Mouse (Mus musculus): Measurements from ENCODE around the gene Phtf2. TPM values are rescaled to one million over a fixed set of nuclear protein-coding genes. Genes with fewer than 3 reads are reported as not detected.
A peak's percentile ranks its signal among the peaks of the same experiment; 100 is the strongest.

Phtf2 gene
- 10 to 100 TPM; 14.4 to 17.2 TPM for total RNA-seq (2021)

- intact Hi-C loops (cut with DNase I): loop anchor here (2.0 kb wide), 1 partner anchor 173 kb away; the partner anchor contains the start of gene Ptpn12
- peak; percentile 98 to 99 for DNase-seq (ENCODE audit: low spot score in 2 of 2)
Observed at GRCm38 (mm10) chr5:20881915-20882800, at the start of gene Phtf2, which contains the start of gene Tmem60. TSS of gene Phtf2 (minus strand) at chr5:20882124. TSS of gene Tmem60 (plus strand) at chr5:20882191.

DNA sequence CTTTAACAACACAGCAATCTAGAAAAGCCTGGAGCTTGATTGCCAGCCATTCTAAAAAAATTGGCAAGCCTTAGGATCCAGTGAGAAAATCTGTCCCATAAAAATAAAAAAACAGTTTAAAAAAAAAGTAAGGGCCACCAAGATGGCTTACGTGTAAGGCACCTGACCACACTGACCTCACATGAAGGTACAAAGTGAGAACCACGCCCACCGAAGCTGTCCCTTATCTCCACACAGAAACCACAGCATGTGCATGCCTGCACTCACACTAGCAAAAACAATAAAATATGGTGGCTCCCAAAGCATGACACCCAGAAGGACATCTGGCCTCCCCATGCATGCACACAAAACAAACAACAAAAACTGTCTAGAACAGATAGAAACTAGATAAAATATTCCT, 49.4 kb upstream of the Phtf2 start:
- DNase-seq (ENCODE audit: low spot score in 2 of 2): no peak
- intact Hi-C loops (cut with DNase I): no loop called here

GRCm38 (mm10) chr5:20930430-20930829, 48.5 kb upstream of the Phtf2 start:
- DNase-seq (ENCODE audit: low spot score in 2 of 2): no peak
- intact Hi-C loops (cut with DNase I): no loop called here

- DNase-seq (ENCODE audit: low spot score in 2 of 2): no peak
- intact Hi-C loops (cut with DNase I): no loop called here
Observed at GRCm38 (mm10) chr5:20929669-20930151, 47.8 kb upstream of the Phtf2 start.

- intact Hi-C loops (cut with DNase I): no loop called here
- no peak for DNase-seq (ENCODE audit: low spot score in 2 of 2)
Observed at GRCm38 (mm10) chr5:20925451-20925850, 43.5 kb upstream of the Phtf2 start.

DNA sequence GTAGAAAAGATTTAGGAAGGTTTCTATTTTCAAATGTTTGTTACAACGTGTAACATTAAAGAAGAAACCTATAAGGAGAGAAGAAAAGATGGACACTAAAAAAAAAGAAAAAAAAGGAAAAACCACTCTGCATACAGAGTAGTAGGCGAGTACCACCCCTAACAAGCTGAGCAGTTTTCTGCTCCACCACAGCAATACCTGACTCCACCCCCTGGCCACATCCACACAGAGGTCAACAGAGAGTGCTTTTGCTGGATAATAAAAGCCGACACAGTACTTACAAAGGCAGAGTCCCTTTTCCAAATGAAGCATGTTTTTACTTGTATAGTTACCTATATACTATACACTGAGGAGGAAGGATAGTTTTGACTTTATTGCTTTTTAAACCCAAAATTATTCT, 42.7 kb upstream of the Phtf2 start:
- no peak for DNase-seq (ENCODE audit: low spot score in 2 of 2)
- intact Hi-C loops (cut with DNase I): no loop called here

DNA sequence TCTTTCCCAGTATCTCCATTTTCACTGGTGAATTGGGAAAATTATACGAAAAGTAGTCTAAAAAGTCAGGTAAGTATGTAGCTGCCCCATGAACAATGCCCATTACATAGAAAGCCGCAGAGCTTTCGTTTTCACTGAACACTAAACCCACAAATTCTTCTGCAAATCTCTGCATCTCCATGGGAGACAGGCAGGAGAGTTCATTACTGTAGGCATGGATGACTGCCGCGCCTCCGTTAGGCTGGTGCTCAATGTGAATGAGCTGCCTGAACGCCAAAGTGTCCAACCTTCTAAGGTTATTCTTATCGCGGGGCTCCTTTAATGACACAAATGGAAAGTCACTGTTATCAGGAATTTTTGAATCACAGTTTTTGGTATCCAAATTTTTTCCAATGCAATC, 37.6 kb upstream of the Phtf2 start:
- intact Hi-C loops (cut with DNase I): loop anchor here (10.0 kb wide), 1 partner anchor 135 kb away; the partner anchor contains the start of gene Ptpn12
- DNase-seq (ENCODE audit: low spot score in 2 of 2): no peak

- no peak for DNase-seq (ENCODE audit: low spot score in 2 of 2)
- intact Hi-C loops (cut with DNase I): loop anchor here (10.0 kb wide), 1 partner anchor 136 kb away; the partner anchor contains the start of gene Ptpn12
Observed at GRCm38 (mm10) chr5:20918967-20919366, 37.0 kb upstream of the Phtf2 start.

DNA sequence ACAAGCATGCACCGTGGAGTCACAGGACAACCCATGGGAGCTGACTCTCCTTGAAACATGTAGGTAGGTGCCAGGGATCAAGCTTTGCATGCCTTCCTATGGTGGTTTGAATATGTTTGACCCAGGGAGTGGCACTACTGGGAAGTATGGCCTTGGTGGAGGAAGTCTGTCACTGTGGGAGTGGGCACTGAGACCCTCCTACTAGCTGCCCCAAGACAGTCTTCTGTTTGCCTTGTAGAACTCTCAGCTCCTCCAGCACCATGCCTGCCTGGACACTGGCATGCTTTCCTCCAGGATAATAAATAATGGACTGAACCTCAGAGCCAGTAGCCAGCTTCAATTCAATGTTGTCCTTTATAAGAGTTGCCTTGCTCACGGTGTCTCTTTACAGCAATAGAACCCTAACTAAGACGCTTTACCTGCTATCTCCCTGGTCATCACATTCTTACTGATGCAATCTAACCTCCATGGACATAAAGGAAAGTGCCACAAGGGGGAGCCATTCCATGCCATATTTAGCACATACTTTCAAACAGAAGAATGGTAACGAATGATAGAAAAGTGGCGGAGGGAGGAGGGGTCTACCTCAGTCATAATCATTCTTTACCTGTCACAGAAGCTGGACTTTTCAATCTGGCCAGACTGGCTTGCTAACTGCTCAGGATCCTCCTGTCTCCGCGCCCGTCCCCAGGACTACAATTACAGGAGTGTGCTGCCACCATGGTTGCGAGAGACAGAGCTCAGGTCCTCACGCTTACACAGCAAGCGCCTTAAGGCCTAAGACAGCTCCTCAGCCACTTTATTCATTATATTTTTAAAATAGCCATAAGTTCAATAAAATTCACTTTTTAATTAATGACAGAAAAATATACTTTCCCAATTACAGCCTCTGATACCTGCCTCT, 31.7 kb upstream of the Phtf2 start:
- peak; percentile 35 to 54 for DNase-seq (ENCODE audit: low spot score in 2 of 2)

DNA sequence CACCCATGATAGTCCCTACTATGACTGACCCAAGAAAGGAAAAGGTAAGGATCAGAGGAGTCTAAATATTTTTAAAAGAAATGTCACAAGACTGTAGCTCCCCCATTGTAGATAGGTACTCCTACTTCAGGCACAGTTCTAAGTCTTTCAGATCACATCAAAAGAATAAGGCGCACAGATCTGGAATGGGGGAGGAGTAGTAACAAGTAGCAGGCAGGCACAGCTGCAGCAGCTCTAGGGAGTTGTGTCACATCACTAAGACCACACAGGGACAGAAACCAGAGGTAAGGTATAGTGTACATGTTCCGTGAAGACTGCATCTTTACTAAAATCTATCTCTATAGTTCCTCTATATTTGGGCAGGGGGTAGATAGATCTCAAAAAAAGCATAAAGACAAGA, 29.8 kb upstream of the Phtf2 start:
- intact Hi-C loops (cut with DNase I): loop anchor here (5.0 to 10.0 kb wide), 2 partner anchors 41 to 143 kb away; partner anchors contain the start of gene Ptpn12
- DNase-seq (ENCODE audit: low spot score in 2 of 2): no peak

More for the DNA sequence above, 31.7 kb upstream of the Phtf2 start:
- intact Hi-C loops (cut with DNase I): loop anchor here (5.0 to 10.0 kb wide), 2 partner anchors 39 to 141 kb away; partner anchors contain the start of gene Ptpn12

- no peak for DNase-seq (ENCODE audit: low spot score in 2 of 2)
- intact Hi-C loops (cut with DNase I): no loop called here
Observed at GRCm38 (mm10) chr5:20906191-20906590, 24.3 kb upstream of the Phtf2 start.

GRCm38 (mm10) chr5:20905437-20905836, 23.5 kb upstream of the Phtf2 start:
- intact Hi-C loops (cut with DNase I): no loop called here
- no peak for DNase-seq (ENCODE audit: low spot score in 2 of 2)

GRCm38 (mm10) chr5:20904647-20905046, 22.7 kb upstream of the Phtf2 start:
- DNase-seq (ENCODE audit: low spot score in 2 of 2): no peak
- intact Hi-C loops (cut with DNase I): no loop called here

GRCm38 (mm10) chr5:20897446-20898167, 15.7 kb upstream of the Phtf2 start:
- no peak for DNase-seq (ENCODE audit: low spot score in 2 of 2)
- intact Hi-C loops (cut with DNase I): no loop called here

GRCm38 (mm10) chr5:20884036-20884620, 2.2 kb upstream of the Phtf2 start:
- no peak for DNase-seq (ENCODE audit: low spot score in 2 of 2)
- intact Hi-C loops (cut with DNase I): no loop called here

GRCm38 (mm10) chr5:20880797-20881775, 838 bp downstream of the Phtf2 start:
- peak; percentile 46 to 54 for DNase-seq (ENCODE audit: low spot score in 2 of 2)
- intact Hi-C loops (cut with DNase I): no loop called here

- intact Hi-C loops (cut with DNase I): no loop called here
- DNase-seq (ENCODE audit: low spot score in 2 of 2): no peak
Observed at GRCm38 (mm10) chr5:20880386-20880785, 1.5 kb downstream of the Phtf2 start.

Measured in left cerebral cortex, postnatal 36 days (tissue).